Mouse (Mus musculus): ENCODE measurements around the gene Anxa3.
A peak's percentile ranks its signal among the peaks of the same experiment; 100 is the strongest.

Anxa3 gene

DNA sequence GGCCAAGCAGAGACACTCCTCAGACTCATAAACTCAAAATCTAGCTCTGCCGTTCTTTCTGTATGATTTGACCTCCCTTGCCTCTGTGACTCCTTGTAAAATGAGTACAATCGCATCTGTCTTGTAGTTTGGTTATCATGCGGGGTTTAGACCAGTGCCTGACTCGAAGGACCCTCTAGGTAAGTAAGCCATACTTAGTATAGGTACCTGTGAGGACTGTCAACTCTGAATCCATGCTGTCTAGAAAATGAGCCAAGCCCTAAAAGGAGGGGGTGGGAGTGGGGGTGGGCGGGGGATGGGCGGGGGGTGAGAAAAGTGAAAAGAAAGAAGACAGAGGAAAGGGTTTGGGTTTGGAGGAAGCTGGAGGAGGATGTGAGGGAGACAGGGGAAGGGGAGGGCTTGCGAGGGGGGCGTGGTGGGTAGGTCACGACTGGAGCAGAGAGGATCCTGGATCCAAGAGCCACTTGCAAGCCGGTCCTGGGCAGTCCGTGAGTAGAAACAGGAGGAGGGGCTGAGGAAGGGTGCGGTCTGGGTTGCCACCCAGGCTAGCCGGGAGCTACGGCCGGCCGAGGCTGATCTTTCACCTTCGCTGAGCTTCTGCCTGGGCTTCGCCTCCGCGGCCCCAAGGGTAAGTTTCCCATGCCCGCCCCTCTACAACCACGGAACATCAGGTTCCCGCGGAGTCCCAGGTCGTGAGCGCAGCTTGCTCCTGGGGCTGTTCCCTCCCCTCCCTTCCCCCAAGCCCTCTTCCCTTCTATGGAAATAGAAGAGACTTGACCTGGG is at the start of gene Anxa3:
TSS of gene Anxa3 (plus strand) at position 404 of the 783 bp plus-strand sequence.
- DNase-seq, result peak in 1 of 2 experiments; percentile 4

DNA sequence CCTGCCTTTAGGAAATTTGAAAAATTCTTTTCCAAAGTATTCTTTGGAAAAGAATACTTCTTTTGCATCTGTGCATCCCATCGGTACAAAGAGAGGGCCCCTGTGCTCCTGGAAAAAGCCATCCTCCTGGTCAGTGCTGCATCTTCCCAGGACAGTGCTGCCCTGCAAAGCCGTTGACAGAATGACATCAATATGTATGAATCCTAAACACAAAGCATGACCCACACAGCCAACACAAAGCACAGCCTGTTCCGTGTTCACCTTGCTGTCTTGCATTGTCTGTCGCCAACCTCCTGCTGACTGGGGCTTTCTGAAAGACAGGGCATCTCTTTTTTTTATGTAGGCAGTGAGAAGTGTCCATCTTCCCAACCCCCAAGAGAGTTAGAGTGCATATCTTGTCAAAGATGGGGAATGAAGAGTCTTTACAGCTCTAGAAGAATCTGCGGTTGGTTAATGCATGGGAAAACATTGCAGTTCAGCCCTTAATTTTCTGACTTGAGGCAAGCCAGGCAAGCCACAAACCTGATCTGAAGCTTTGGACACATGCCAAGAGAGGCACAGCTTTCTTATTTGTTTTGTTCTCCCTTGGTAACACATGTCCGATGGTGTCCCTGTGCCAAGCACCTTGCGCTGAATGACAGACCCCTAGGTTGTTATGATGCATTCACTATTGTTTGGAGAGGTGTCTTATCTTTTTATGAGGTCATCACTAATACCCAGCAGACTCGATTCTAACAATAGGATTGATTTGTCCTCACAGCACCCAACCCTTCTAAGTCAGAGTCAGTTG is 45.7 kb upstream of the Anxa3 start:
- DNase-seq, result no peak

DNA sequence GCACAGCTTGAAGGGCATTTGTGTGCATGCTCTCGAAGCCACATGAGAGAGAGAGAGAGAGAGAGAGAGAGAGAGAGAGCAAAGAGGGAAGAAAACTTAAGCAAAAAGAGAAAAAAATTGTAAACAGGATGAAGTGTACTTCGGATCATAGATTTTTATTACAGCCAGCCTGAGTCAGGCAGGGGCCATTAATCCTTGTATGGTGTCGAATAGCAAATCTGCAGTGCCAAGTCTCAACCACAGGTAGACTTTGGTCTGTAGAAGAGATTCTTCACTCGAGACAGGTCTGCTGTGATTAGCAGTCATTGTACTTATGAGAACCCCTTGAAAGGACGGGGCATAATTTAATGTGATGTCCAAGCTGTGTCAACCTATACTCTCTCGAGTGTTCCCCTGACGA is 35.5 kb upstream of the Anxa3 start:
- DNase-seq, result no peak

DNA sequence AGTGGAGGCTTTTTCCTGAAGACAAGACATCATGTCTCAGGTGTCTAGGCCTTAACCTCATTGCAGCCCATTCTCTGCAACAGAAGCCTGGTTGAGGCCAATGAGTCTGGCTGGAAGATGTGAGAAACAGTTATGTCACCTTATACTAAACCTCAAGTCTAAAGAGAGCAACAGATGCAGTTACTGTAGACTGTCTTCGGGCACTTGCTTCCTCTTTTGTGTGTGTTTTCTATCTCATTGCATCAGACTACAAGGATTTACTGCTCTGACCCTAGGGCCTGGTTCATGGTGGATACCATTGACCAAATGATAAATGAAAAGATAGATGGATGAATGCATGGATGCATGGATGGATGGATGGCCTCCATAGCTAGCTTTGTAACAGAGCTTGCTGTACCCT is 31.1 kb upstream of the Anxa3 start:
- no peak for DNase-seq

DNA sequence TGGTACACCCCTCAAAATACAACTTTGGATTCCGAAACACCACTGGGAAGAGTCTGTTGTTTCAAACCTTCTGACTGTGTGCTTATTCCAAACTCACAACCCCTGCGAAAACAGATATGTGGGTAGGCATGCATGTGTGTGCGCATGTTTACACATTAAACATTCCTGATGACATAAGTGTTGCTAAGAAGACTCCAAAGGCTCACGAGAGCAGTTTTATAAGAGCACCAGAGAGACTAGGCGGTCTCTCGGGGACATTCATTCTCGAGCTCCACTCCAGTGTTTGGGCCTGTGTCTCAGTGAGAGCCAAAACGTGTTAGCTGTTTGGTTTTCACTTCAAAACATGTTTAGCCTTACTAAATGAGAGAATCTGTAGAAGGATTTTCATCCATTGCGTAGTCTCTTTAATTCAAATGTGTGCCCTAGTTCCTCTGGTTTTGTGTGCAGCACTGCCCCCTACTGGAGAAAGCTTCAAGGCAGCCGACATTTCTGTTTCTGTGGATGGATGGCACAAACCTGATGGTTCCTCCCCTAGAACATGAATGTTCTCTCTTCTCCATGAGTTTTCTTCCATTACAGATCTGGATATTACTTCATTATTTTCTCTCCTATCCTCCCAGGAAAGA is 24.2 kb upstream of the Anxa3 start:
- DNase-seq, result peak in 1 of 2 experiments; percentile 26

DNA sequence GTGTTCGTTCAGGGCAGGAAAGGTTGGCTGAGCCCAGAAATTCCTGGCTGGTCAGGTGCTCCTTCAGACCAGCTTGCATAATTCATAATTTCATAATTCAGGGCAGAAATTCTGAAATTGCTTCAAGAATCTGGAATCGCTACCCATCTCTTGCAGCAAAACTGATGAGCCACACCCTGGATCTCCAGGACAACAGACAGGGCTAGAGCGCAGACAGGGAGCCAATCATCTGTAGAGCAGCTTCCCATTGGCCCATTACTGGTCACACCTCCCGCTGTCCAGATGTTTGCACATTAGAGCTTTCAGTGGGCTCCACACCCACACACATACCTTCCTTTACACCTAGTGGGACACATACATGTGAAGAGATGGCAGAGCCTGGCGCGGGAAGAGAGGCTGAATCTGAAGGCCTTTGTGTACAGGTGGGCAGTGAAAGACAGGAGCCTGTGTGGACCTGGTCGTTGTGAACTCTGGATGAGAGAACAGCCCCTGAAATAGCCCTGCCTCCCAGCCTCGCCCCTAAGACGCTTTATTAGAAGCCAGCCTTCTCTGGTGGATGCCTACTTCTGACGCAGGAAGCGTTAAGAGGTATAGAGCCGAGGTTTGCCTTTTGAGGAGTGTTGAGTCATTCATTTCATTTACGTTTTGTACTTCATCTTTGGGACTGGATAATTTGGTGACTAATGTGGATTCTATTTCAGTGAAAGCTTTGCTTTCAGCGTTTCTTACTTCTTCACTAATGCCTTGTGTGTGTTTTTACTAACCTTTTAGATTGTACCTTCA is 9.4 kb upstream of the Anxa3 start:
- DNase-seq, result no peak

DNA sequence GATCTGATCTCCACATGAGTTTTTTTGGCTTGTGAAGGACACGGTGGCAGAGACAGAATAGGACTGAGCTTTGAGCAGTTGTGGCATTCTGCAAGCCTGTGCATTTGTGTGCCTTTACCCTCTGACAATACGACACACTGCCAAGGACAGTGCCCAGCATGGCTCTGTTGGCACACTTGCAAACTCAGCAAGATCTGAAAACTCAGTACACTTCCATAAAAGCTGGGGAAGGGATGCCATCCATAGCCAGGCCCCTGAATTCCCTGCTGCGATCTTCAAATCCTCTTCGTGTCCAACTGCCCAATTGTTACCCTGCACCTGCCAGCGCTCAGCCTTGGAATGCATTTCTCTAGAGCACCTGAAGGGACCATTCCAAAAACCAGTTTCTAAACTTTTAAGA is 8.0 kb upstream of the Anxa3 start:
- no peak for DNase-seq

DNA sequence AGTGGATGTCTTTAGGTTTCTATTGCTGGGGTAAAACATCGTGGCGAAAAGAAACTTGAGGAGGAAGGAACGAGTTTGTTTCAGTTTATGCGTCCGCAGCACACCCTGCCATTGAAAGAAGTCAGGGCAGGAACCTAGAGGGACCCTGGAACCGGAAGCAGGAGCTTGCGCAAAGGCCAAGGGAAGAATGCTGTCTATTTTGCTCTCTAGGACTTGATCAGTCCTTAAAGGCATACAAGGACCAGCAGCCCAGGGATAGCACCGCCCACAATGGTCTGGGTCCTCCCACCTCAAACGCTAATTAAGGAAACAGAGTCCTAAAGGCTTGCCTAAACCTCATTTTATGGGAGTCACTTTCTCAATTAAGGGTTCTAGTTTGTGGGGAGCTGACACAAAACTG is 717 bp upstream of the Anxa3 start:
- DNase-seq, result no peak

DNA sequence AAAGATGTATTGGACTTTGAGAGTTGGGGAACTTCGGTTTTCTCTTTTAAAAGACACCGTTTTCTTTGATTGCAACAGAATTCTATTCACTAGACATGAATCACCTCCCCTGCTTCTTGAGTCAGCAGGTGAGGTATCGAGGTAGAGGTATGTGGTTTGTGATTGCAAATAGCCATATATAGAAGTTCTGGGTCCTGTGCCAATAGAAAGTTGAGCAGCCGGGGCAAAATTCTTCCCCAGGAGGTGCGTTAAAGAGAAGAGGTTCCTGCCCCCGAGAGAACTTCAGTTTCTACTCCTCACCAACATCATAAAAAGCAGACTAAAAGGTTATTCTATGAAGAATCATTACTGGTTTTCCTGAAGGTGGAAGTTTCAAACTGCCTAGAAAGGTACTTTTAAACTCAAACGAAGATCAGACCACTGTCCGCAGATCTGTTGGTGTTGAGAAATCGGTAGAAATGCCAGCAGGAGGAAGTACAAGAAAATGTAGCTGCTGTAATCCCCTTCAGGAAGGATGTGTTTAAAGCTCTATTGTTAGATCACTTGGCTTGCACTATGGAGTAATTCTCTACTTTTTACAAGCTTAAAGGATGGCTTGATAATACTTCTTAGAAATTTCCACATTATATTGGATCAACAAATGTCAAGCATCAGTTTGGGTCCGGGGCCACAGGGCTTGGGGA is 955 bp downstream of the Anxa3 start:
- DNase-seq, result no peak

DNA sequence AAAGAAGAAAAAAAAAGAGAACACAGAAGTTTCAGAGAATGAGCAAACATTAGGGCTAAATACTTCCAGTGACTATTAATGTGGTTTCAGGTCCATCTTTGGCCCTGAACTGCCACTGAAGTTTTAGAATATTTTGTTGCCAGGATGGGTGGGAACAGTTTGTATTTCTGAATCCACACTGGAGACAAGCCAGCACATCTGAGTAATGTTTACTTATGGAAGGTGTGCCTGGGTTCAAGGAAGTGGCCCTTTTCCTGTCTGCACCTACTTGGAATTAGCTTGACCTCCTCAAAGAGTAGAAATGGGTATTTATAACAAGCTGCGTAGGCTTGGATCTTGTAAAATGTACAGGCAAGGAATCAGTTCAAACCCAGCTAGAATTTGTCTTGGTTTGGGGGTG is 2.6 kb downstream of the Anxa3 start:
- DNase-seq, result no peak

DNA sequence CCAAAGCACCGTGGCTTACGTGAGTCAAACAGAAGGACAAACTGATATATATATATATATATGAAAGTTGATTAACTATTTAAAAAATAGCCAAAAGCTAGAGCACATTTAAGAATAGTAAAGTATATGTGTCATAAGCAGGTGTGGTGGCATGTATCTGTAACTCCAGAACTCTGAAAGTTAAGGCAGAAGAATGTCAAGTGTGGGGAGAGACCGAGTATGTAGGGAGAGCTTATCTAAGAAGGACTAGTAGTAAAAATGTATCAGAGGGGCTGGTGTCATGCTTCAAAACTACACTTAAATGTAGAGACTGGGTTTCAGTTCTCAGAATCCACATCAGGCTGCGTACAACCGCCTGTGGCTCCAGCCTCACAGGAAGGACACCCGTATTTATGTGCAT is 4.3 kb downstream of the Anxa3 start:
- no peak for DNase-seq

DNA sequence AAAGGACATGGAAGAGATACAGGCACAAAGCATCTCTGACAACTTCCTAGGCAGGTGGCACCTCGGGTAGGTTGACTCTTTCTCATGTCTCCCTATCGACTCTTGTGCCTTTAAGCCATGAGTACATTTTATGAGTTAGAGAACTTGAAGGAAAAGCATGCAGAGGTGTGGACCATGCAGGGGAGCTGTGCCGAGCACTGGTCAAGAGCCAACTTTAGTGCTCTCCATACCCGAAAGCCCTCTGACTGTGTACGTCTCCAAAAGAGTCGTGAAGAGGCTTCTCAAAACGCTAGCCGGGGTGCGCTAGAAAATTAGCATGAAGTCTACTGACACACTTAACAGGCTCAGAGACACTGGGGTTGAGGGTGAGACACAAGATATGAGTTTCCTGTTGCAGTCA is 6.0 kb downstream of the Anxa3 start:
- DNase-seq, result no peak

DNA sequence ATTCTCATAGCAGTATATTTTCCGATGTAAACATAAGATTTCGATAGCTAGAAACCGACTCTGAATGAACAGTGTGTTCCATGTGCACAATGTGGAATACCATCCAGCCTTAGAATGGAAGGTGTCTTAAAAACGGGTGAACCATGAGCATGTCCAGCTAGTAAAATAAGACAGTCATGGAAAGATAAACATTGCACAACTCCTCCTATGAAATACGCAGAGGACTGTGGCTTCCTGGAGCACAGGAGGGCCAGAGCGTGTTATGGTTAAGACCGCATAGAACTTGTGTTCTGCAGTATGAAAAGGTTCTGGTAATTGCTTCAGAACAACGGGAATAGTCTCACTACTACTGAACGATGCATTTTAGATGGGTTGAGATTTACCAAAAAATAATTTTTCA is 6.8 kb downstream of the Anxa3 start:
- no peak for DNase-seq

DNA sequence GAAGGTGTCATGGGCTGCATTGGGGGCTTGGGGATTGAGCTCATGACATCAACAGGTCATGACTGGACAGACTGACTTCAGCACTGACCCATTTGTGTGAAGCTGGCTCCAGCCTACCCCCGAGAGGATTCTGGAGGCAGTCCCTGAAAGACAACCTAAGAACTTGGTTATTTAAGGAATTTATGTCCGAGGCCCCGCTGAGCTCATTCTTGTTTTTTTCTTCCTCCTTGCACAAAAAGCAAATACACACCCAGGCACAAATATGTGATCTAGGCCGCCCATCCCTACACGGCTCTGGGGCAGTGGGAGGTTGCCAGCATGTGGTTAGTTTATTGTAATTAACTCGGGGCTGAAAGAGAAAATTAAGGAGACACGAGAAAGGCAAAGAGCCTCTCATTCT is 9.0 kb downstream of the Anxa3 start:
- DNase-seq, result no peak

DNA sequence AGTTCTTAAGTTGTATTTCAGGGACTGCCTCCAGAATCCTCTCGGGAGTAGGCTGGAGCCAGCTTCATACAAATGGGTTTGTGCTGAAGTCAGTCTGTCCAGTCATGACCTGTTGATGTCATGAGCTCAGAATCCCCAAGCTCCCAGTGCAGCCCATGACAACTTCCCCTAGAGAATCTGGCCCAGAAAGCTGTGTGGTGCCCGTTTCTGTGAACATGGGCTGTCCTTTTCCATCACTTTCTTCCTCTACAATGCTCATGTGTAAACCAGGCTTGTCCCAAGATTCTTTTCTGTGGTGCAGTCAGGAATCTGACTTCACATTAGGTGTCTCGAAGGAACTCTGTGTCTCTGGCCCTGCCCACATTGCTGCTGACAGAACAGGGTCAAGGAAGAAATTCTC is 10.0 kb downstream of the Anxa3 start:
- no peak for DNase-seq

DNA sequence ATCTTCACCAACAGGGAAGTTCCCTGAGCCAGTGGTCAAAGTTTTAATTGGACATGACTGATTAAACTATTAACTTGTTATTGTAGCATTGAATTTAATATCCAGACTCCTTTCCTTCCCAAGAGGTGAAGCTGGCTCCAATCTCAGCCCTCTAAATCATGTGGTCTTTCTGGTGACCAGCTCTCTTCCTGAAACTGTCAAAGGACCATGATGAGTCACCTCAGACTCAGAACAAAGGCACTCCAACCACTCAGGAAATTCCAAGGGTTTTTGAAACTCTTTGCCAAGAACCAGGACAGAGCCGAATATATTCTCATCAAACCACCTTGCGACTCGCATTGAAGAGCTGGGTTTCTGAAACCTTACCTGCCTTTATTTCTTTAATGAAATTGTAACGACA is 11.2 kb downstream of the Anxa3 start:
- no peak for DNase-seq

DNA sequence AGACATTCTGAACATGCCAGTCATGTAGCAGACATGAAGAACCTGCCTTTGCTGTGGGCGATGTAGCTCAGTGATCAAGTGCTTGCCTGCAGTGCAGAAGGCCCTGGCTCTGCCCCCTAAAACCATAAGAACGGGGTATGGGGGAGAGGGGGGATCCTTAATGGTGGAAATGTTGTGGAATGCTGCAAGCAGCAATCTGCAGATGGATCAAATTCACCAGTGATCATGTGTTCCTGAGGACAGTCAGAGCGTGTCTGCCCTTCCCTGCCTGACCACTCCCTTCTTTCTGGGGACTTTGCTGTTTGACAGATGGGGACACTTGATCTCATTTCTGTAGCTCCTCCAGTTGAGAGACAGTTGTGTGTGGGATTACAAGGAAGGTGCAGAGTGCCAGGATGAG is 11.7 kb downstream of the Anxa3 start:
- no peak for DNase-seq

DNA sequence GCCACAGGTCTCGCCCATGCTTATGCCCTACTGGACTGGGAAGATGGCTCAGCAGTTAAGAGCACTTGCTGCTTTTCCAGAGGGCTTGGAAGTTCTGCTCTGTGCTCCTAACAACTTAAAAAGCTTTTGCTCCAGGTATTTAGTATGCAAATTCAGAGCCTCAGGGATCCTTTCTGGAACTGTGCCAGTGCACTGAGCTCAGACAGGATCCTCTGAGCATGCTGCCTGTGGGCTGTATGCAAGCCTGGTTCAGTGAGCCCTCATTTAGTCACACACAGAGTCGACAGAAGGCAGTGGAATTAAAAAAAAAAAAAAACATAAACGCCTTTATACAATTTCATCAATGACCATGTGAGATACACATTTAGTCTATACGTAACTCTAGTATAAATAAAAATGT is 17.5 kb downstream of the Anxa3 start:
- no peak for DNase-seq

DNA sequence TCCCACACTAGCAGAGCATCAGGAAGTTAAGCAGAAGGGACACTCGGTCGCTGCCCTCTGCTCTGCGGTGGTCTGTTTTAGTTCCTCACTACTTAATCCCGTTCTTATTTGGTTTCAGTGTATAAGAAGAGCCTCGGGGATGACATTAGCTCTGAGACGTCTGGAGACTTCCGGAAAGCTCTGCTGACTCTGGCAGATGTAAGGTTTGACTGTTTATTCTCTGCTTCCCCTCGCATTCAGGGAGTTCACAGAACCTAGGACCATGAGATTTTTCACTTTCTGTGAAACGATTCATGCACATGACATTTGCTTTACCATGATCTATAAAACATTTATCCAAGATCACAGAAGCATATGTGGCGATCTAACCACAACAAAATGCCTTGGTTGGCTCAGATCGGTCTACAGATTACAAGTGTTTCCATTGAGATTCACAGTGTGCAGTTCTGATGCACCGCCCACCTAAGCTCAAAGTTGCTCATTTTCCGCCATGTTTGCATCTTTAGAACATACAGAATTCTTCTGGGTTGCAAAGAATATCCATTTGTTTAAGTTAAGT is 31.7 kb downstream of the Anxa3 start:
- DNase-seq, result no peak

DNA sequence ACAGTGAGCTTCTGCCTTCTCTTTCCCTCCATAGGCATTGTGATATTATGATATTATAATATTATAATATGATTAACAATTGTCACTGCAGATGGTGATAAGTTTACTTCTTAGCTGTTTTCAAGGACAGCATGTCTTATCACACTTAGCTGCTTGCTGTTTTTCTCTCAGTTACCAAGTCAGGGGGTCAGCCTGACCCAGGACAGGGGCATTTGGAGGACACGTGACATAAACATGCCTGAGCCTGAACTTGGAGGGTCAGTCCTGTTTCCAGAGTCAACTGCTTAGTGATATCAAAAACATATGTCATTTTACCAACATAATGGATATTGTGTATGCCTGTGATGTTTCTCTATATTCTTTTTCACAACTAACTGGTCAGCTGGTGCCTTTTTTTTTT is 34.0 kb downstream of the Anxa3 start:
- DNase-seq, result no peak

DNA sequence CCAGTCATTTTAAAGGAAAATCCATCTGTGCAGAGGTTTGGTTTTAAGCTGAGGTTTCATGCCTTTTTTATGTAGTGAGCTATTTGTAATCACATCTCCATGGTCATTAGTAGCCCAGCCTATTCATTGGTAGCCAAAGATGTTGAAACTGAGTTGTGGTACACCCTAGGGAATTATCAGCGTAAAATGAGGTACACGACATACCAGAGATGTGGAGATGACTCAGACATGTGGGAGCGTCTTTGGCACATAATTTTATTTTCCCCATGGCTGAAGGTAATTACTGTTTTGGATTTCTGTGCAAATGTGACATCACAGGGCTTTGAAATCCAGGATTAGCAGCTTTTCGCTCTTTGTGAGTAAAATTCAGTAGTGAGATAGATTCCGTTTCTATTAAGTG is 41.2 kb downstream of the Anxa3 start:
- DNase-seq, result no peak

DNA sequence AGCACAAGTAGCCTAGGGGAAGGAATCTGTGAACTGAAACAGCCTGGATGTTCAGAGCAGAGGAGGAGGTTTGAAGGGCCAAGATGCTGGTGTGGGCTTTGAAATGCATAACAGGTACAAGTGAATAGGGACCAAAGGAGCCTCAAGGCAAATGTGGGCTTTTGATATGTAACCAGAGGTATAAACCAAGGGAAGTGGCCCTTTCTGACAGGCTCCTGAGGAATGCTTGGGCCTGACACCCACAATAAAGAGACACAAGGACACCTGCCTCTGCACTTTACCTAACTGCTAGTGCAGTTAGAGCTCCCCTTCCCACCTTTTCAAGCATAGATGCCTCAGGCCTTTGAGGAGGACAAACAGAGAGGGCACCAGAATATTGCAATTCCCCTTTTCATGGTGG is 54.8 kb downstream of the Anxa3 start:
- no peak for DNase-seq

Data from spleen, adult 18-20 months (tissue).